Mouse (Mus musculus) G1E (cell line): ENCODE results near the gene Cnppd1. TPM values are rescaled to one million over a fixed set of nuclear protein-coding genes. Genes with fewer than 3 reads are reported as not detected.

Experiments used
- ATAC-seq: 2 replicates; pipeline ENCODE4 v1.8.0; 2016; ENCODE audit warnings: mild to moderate bottlenecking; ENCODE audit not compliant: insufficient number of reproducible peaks, poor library complexity, low FRiP score, severe bottlenecking; ENCODE audit errors: extremely low read depth
- DNase-seq: peaks from one replicate; pipeline ENCODE4 v3.0.0; 2012; ENCODE audit warnings: low spot score
- H3K27me3 ChIP-seq: 2 replicates; pipeline ENCODE4 v1.6.1; 2012; ENCODE audit warnings: mild to moderate bottlenecking, low read length, inconsistent platforms; ENCODE audit not compliant: insufficient read depth
- H3K36me3 ChIP-seq: replicated peaks from 2 replicates; pipeline ENCODE3; 2012; ENCODE audit warnings: mild to moderate bottlenecking, inconsistent platforms
- H3K4me1 ChIP-seq: 2 replicates; pipeline ENCODE4 v1.6.1; 2012; ENCODE audit warnings: low read depth, low read length, inconsistent platforms, mixed read lengths; ENCODE audit not compliant: insufficient read depth
- H3K4me3 ChIP-seq: 2 replicates; pipeline ENCODE4 v1.5.1; 2012; ENCODE audit warnings: low read depth, mild to moderate bottlenecking, inconsistent platforms, low read length, moderate library complexity, mixed read lengths
- H3K9me3 ChIP-seq: replicated peaks from 2 replicates; pipeline ENCODE4 v1.6.1; 2012; ENCODE audit warnings: inconsistent platforms
- CTCF ChIP-seq: IDR thresholded peaks from 2 replicates; pipeline ENCODE4 v1.5.1; 2012; ENCODE audit warnings: low read depth, low read length, inconsistent platforms, mixed read lengths
- GATA1 ChIP-seq: IDR thresholded peaks from 2 replicates; pipeline ENCODE4 v1.6.1; 2012; ENCODE audit warnings: borderline replicate concordance, low read length, inconsistent platforms, mixed read lengths
- GATA2 ChIP-seq: IDR thresholded peaks from 2 replicates; pipeline ENCODE4 v1.6.1; 2012; ENCODE audit warnings: low read depth, low read length, inconsistent platforms, borderline replicate concordance
- POLR2AphosphoS5 ChIP-seq: IDR thresholded peaks from 2 replicates; pipeline ENCODE4 v1.6.1; 2012; ENCODE audit warnings: low read depth, low read length, inconsistent platforms; ENCODE audit not compliant: insufficient replicate concordance
- TAL1 ChIP-seq: conservative IDR thresholded peaks from 2 replicates; pipeline ENCODE4 v1.6.1; 2012; ENCODE audit warnings: low read depth, low read length, inconsistent platforms, mixed read lengths
- polyA plus RNA-seq: library from polyadenylated mRNA; stranded (reverse); fragments of >175 nt; gene quantifications from 2 replicates; pipeline ENCODE4 v1.2.3, GENCODE M21; 2012
- total RNA-seq, 2 experiments: library from RNA; stranded (forward) in 1 of 2; stranded (reverse) in 1 of 2; fragments of 200-1000 nt in 1 of 2; fragments of >200 nt in 1 of 2; fragmentation: Nextera tagmentation in 1 of 2; gene quantifications; 2 replicates each; pipeline ENCODE4 v1.2.3; 2014 to 2017

Gene Cnppd1
- total RNA-seq (2014; fragmentation: Nextera tagmentation) (77.3 and 93.4 TPM in 2 replicates), total RNA-seq (2017) (140 and 143 TPM in 2 replicates), polyA plus RNA-seq (83.2 and 105 TPM in 2 replicates)

DNA sequence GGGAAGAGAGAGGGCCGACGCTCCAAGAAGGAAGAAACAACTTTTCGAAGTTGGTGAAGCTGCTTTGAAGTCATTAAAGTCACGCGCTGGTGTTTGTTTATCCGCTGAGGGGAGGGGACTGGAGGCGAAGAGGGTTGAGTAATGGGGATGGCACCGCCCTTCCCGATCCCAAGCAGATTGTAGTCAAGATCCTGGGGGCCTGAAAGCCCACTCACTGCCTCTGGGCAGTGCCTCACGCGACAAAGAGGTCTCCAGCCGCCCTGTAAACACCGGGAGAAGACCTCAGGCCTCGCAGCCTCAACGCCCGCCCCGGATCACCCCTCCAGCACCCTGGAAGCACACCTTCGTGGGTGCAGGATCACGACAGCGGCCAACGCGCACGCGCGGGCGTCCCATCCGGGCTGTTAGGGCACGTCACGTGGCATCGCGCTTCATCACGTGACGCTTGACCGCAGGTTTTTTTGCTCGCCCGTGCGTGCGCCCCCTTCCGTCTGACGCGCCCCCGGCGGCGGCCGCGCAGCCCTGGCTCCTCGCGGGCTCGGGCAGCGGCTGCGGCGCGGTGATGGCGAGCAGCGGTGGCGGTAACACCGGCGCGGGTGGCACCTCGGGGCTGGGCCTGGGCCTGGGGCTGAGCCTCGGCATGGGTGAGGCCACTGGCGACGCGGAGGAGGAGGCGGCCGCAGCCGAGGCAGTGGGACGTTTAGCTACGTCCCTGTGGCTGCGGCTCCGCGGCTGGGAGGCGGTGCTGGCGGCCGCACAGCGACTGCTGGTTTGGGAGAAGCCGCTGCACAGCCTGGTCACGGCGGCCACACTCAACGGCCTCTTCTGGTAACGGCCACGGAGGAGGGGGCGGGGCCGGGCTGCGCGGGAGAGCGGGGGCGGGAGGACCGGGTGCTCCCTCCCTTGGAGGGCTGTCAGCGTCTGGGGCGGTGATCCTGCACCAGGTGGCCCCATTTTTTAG lies at the start of gene Cnppd1, which contains the start of gene Retreg2:
TSS of gene Cnppd1 (minus strand) at position 411 of the 961 bp plus-strand sequence.
TSS of gene Retreg2 (plus strand) at position 478 of the 961 bp plus-strand sequence.
- H3K4me3 ChIP-seq: peak within 1 kb of the TSS; percentile 80
- peak; percentile 45; the same call in 1 of the 2 replicates for TF ChIP-seq CTCF
- no peak for TF ChIP-seq GATA2
- peaks cover 64% of the 10 kb centered on the region for H3K36me3 ChIP-seq
- peaks cover 90% of the 10 kb centered on the region for H3K4me1 ChIP-seq
- peak; percentile 52 for ATAC-seq
- H3K9me3 ChIP-seq: no peaks in the 10 kb centered on the region
- DNase-seq: peak; percentile 90
- no peaks in the 10 kb centered on the region for H3K27me3 ChIP-seq

DNA sequence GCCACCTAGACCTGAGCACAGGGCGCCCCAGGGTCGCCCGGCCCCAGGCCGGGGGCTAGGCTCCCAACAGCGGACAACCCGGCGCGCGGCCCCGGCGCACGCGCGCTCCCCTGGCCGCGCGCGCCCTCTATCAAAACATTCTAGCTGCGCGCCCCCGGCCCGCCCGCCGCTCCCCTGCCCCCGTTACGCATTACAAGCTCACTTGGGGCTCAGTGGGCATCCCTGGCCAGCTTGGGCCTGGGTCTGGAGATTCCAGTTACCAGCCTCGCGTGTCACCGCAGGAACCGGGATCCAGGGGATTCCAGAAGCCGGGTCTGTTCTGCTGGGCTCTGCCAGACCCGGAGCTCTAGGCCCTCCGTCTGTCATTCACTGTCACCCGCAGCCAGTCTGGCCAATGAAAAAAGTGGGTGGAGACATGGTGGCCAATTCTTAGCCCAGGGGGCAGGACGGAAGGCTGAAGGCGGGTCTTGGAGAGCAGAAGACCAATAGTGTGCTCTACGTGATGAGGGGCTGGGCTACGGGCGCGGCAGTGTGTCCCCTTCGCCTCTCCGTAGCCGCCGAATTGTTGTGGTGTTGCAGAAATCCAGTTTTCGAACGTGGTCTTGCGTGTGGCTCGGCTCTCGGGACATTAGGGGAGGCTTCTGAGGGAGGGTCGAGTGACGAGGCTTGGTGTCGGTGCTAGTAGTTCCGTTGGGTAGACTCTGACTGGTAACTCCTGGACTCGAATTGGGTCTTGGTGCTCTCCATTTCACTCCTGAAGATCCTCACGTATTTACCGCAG lies 49.3 kb upstream of the Cnppd1 start, which contains the start of the genes Ankzf1 and Atg9a:
TSS of gene Ankzf1 (plus strand) at position 530 of the 781 bp plus-strand sequence.
TSS of gene Atg9a (minus strand) at position 575 of the 781 bp plus-strand sequence.
- no peak for TF ChIP-seq TAL1
- TF ChIP-seq GATA1: no peak
- peak; percentile 65; the same call in 1 of the 2 replicates for TF ChIP-seq POLR2AphosphoS5
- no peak for TF ChIP-seq CTCF
- TF ChIP-seq GATA2: no peak
- peaks cover 47% of the 10 kb centered on the region for H3K4me1 ChIP-seq
- peaks cover 72% of the 10 kb centered on the region for H3K36me3 ChIP-seq
- ATAC-seq: peak; percentile 99
- peak; percentile 100 for DNase-seq
- no peaks in the 10 kb centered on the region for H3K27me3 ChIP-seq
- H3K4me3 ChIP-seq: peak within 1 kb of the TSS; percentile 80
- no peaks in the 10 kb centered on the region for H3K9me3 ChIP-seq

DNA sequence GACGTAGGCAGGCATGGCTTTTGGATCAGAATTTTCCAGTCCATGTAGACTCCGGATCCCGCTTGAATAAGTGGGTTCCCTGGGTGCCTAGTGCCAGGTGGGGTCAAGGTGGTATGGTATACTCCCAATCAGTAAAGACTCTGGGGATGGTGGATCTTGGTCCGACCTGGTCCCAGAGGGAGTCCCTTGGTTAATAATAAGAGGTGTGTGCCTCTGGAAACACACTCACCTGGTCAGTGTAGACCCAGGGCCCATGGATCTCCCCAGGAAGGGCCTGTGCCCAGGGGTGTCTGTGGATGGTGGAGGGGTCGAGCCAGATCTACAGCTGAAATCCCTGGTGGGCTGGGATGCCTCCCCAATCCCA lies 48.7 kb upstream of the Cnppd1 start:
- no peak for DNase-seq
- H3K9me3 ChIP-seq: no peaks in the 10 kb centered on the region
- TF ChIP-seq GATA1: no peak
- no peak for TF ChIP-seq CTCF
- no peak for TF ChIP-seq TAL1
- no peak for TF ChIP-seq POLR2AphosphoS5
- TF ChIP-seq GATA2: no peak
- H3K4me1 ChIP-seq: peaks cover 47% of the 10 kb centered on the region
- no peaks in the 10 kb centered on the region for H3K27me3 ChIP-seq
- peaks cover 72% of the 10 kb centered on the region for H3K36me3 ChIP-seq
- H3K4me3 ChIP-seq: peak overlapping the region; percentile 80
- ATAC-seq: no peak

DNA sequence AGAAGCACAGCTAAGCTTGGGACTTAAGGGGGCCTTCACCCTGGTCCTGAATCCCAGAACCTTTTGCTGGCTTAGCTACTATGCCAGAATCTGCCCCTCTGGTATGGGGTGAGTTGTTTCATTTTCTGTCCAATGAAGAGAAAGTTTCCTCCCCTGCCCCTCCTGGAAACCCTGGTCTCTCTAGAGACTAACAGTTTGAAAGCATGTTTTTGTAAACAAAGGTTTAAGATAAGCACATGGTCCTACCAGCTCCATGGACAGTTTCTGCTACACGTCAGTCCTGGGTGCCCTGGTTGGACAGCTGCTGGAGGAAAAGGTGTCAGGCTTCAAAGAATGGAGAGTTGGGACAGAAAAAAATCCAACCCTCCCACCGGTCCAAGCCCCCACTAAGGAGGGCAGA lies 48.1 kb upstream of the Cnppd1 start:
- Histone ChIP-seq H3K36me3 (peaks cover 72% of the 10 kb centered on the region), H3K4me1 (peaks cover 52% of the 10 kb centered on the region)

DNA sequence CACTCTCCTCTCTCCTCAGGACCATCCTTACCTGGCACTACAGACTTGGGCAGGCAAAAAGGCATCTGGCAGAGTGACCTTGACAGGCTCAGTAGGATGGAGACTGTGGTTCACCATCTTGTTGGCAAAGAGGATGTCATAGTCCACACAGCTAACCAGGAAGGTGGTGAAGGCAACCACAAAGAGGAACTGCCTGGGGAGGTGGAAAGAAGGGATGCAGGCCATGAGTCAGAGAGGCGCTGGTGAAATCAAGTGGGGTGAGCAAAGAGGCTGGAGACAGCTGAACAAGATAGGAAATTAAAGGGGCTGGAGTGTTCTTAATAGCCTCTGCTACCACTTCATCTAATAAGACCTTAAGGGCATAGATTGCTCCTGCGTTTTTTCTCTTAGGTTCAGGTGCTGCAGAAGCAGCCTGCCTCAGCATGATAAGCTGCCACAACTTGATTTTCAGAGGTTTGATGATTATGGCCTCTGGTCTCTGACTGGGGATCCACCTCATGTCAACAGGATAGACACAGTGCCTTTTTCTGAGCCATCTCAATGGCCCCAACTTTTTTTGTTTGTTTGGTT lies 45.5 kb upstream of the Cnppd1 start:
- Histone ChIP-seq H3K27me3 (no peaks in the 10 kb centered on the region; the same call in 1 of the 2 replicates), H3K4me3 (no peak overlapping the region), H3K36me3 (peaks cover 77% of the 10 kb centered on the region), H3K9me3 (no peaks in the 10 kb centered on the region), H3K4me1 (peaks cover 50% of the 10 kb centered on the region)
- TF ChIP-seq TAL1 (peak; percentile 18; the same call in 1 of the 2 replicates), POLR2AphosphoS5 (no peak)
- ATAC-seq (no peak), DNase-seq (peak; percentile 40)

More for the DNA sequence above, 48.1 kb upstream of the Cnppd1 start:
- H3K4me3 ChIP-seq: peak overlapping the region; percentile 80; the same call in 1 of the 2 replicates
- DNase-seq (no peak), ATAC-seq (no peak)
- no peaks in the 10 kb centered on the region for H3K27me3 ChIP-seq
- TF ChIP-seq CTCF (no peak), TAL1 (no peak), POLR2AphosphoS5 (no peak), GATA1 (no peak), GATA2 (no peak)
- H3K9me3 ChIP-seq: no peaks in the 10 kb centered on the region
